Mouse (Mus musculus) bone marrow, adult 2 months (tissue): ENCODE measurements around the gene Asb2.

Source experiments
- CTCF ChIP-seq: fragments of 200-500 bp; IDR thresholded peaks from 2 replicates; pipeline ENCODE4 v1.5.1; 2011; ENCODE audit warnings: low read length, control low read depth; ENCODE audit not compliant: control insufficient read depth, insufficient read depth
- POLR2A ChIP-seq: fragments of 200-500 bp; IDR thresholded peaks from 2 replicates; pipeline ENCODE4 v1.6.1; 2011; ENCODE audit warnings: low read depth, mild to moderate bottlenecking, control low read depth, low read length, borderline replicate concordance; ENCODE audit not compliant: control insufficient read depth

- TF ChIP-seq CTCF: no peak
- TF ChIP-seq POLR2A: no peak
These were observed 68.5 kb downstream of the Asb2 start for GRCm38 (mm10) chr12:103287276-103287675.
